Mouse (Mus musculus) lung, embryonic 14.5 days (tissue): ENCODE data around the gene Ssna1. TPM values are rescaled to one million over a fixed set of nuclear protein-coding genes. Genes with fewer than 3 reads are reported as not detected.

Experiments used
- ATAC-seq: fragments of 200-750 bp; cut with Nextera tagmentation; 2 replicates; pipeline ENCODE4 v1.8.0; 2017; ENCODE audit warnings: mild to moderate bottlenecking, moderate TSS enrichment, moderate library complexity; ENCODE audit not compliant: insufficient read depth
- DNase-seq: peaks from one replicate; pipeline ENCODE4 v3.0.0-alpha.2; 2015
- H3K27ac ChIP-seq: fragments of 300-500 bp; sonication (generic); 2 replicates; pipeline ENCODE4 v1.5.1; 2014; ENCODE audit warnings: low read depth, mild to moderate bottlenecking, moderate library complexity
- H3K27me3 ChIP-seq: fragments of 300-500 bp; sonication (generic); 2 replicates; pipeline ENCODE4 v1.6.1; 2014; ENCODE audit warnings: low read length, control low read depth; ENCODE audit not compliant: insufficient read depth
- H3K36me3 ChIP-seq: fragments of 300-500 bp; sonication (generic); 2 replicates; pipeline ENCODE4 v1.6.1; 2014; ENCODE audit warnings: control low read depth; ENCODE audit not compliant: insufficient read depth
- H3K4me1 ChIP-seq: fragments of 300-500 bp; sonication (generic); 2 replicates; pipeline ENCODE4 v1.6.1; 2014; ENCODE audit warnings: antibody characterized with exemption, control low read depth; ENCODE audit not compliant: insufficient read depth
- H3K4me2 ChIP-seq: fragments of 300-500 bp; sonication (generic); 2 replicates; pipeline ENCODE4 v1.6.1; 2014; ENCODE audit warnings: mild to moderate bottlenecking
- H3K4me3 ChIP-seq: fragments of 300-500 bp; sonication (generic); 2 replicates; pipeline ENCODE4 v1.5.1; 2014; ENCODE audit warnings: low read depth, low read length
- H3K9ac ChIP-seq: fragments of 300-500 bp; sonication (generic); 2 replicates; pipeline ENCODE4 v1.6.1; 2014
- H3K9me3 ChIP-seq: fragments of 300-500 bp; sonication (generic); 2 replicates; pipeline ENCODE4 v1.6.1; 2016; ENCODE audit warnings: low read depth, low read length, control low read depth
- CTCF ChIP-seq: IDR thresholded peaks from 2 replicates; pipeline ENCODE4 v1.5.1; 2016; ENCODE audit warnings: antibody characterized with exemption, low read depth
- WGBS: fragments of 180-500 bp; shearing (Covaris S2); extraction: QIAGEN DNeasy Blood & Tissue Kit; methylation state at CpG from one replicate; pipeline ENCODE4 v1.1.7; 2014; 5-methylcytosine and 5-hydroxymethylcytosine counted together
- polyA plus RNA-seq: library from polyadenylated mRNA; unstranded; fragments of >200 nt; fragmentation: Nextera tagmentation; extraction: Ambion mirVana; gene quantifications from 2 replicates; pipeline ENCODE4 v1.2.1, GENCODE M21; 2014

The Ssna1 gene
- polyA plus RNA-seq, 1 experiment from 2014 or later: 229 TPM

GRCm38 (mm10) chr2:25238106-25238505, 34.1 kb downstream of the Ssna1 start:
- H3K4me1 ChIP-seq: 0 out of 2 replicates have a peak, but pooled peaks cover 4% of the 10 kb centered on the region
- no peak overlapping the region for H3K4me2 ChIP-seq
- H3K36me3 ChIP-seq: no peaks in the 10 kb centered on the region
- no peaks in the 10 kb centered on the region for H3K9me3 ChIP-seq
- ATAC-seq (no peak), DNase-seq (no peak)
- TF ChIP-seq CTCF: no peak
- no peak overlapping the region for H3K27ac ChIP-seq
- no peak overlapping the region for H3K4me3 ChIP-seq
- H3K27me3 ChIP-seq: peaks cover 20% of the 10 kb centered on the region
- H3K9ac ChIP-seq: no peak overlapping the region

GRCm38 (mm10) chr2:25237522-25237921, 34.7 kb downstream of the Ssna1 start:
- H3K27me3 ChIP-seq: peaks cover 15% of the 10 kb centered on the region
- no peak overlapping the region for H3K4me2 ChIP-seq
- no peaks in the 10 kb centered on the region for H3K9me3 ChIP-seq
- no peak overlapping the region for H3K27ac ChIP-seq
- WGBS: 46% methylated on average over 4 of the region's 4 CpGs
- DNase-seq (no peak), ATAC-seq (no peak)
- 0 out of 2 replicates have a peak, but pooled peaks cover 4% of the 10 kb centered on the region for H3K4me1 ChIP-seq
- no peaks in the 10 kb centered on the region for H3K36me3 ChIP-seq
- H3K9ac ChIP-seq: no peak overlapping the region
- H3K4me3 ChIP-seq: no peak overlapping the region
- no peak for TF ChIP-seq CTCF

- DNase-seq: no peak
- ATAC-seq: no peak
- H3K4me3 ChIP-seq: no peak within 1 kb of the TSS
- H3K9me3 ChIP-seq: no peaks in the 10 kb centered on the region
- H3K27me3 ChIP-seq: peaks cover 7% of the 10 kb centered on the region; the same call in 1 of the 2 replicates
- H3K4me1 ChIP-seq: 0 out of 2 replicates have a peak, but pooled peaks cover 4% of the 10 kb centered on the region
- no peaks in the 10 kb centered on the region for H3K36me3 ChIP-seq
- WGBS: 19% methylated on average over 8 of the region's 8 CpGs
- TF ChIP-seq CTCF: no peak
- no peak within 1 kb of the TSS for H3K27ac ChIP-seq
- H3K9ac ChIP-seq: no peak within 1 kb of the TSS
- H3K4me2 ChIP-seq: no peak within 1 kb of the TSS
Measured at GRCm38 (mm10) chr2:25236614-25237013, 35.6 kb downstream of the Ssna1 start, which contains the start of gene Rnf224. TSS of gene Rnf224 (minus strand) at chr2:25236787.

- 0 out of 2 replicates have a peak, but pooled peaks cover 2% of the 10 kb centered on the region for H3K27me3 ChIP-seq
- no peak overlapping the region for H3K9ac ChIP-seq
- H3K9me3 ChIP-seq: no peaks in the 10 kb centered on the region
- ATAC-seq (no peak), DNase-seq (no peak)
- no peak for TF ChIP-seq CTCF
- no peak overlapping the region for H3K4me3 ChIP-seq
- H3K4me1 ChIP-seq: no peaks in the 10 kb centered on the region
- no peak overlapping the region for H3K27ac ChIP-seq
- 46% methylated on average over 5 of the region's 5 CpGs for WGBS
- no peak overlapping the region for H3K4me2 ChIP-seq
- no peaks in the 10 kb centered on the region for H3K36me3 ChIP-seq
Measured at GRCm38 (mm10) chr2:25234551-25235220, 37.6 kb downstream of the Ssna1 start.

- H3K4me1 ChIP-seq: no peaks in the 10 kb centered on the region
- no peak within 1 kb of the TSS for H3K4me3 ChIP-seq
- H3K4me2 ChIP-seq: no peak within 1 kb of the TSS
- no peak within 1 kb of the TSS for H3K9ac ChIP-seq
- no peaks in the 10 kb centered on the region for H3K9me3 ChIP-seq
- H3K27ac ChIP-seq: no peak within 1 kb of the TSS
- ATAC-seq (no peak), DNase-seq (no peak)
- no peak for TF ChIP-seq CTCF
- no peaks in the 10 kb centered on the region for H3K36me3 ChIP-seq
- 67% methylated on average over 3 of the region's 3 CpGs for WGBS
- 0 out of 2 replicates have a peak, but pooled peaks cover 2% of the 10 kb centered on the region for H3K27me3 ChIP-seq
Measured at GRCm38 (mm10) chr2:25234050-25234449, 38.2 kb downstream of the Ssna1 start, which contains the start of gene Slc34a3. TSS of gene Slc34a3 (minus strand) at chr2:25234364.

- TF ChIP-seq CTCF: no peak
- H3K4me2 ChIP-seq: no peak overlapping the region
- 0 out of 2 replicates have a peak, but pooled peaks cover 2% of the 10 kb centered on the region for H3K27me3 ChIP-seq
- ATAC-seq: no peak
- no peak overlapping the region for H3K4me3 ChIP-seq
- H3K9me3 ChIP-seq: no peaks in the 10 kb centered on the region
- H3K36me3 ChIP-seq: no peaks in the 10 kb centered on the region
- no peak overlapping the region for H3K9ac ChIP-seq
- no peak for DNase-seq
- 60% methylated on average over 4 of the region's 4 CpGs for WGBS
- H3K4me1 ChIP-seq: no peaks in the 10 kb centered on the region
- H3K27ac ChIP-seq: no peak overlapping the region
Measured at GRCm38 (mm10) chr2:25233421-25233820, 38.8 kb downstream of the Ssna1 start.

GRCm38 (mm10) chr2:25231038-25231437, 41.2 kb downstream of the Ssna1 start:
- no peak overlapping the region for H3K27ac ChIP-seq
- no peak overlapping the region for H3K4me2 ChIP-seq
- no peaks in the 10 kb centered on the region for H3K4me1 ChIP-seq
- no peaks in the 10 kb centered on the region for H3K36me3 ChIP-seq
- H3K27me3 ChIP-seq: 0 out of 2 replicates have a peak, but pooled peaks cover 2% of the 10 kb centered on the region
- 56% methylated on average over 12 of the region's 12 CpGs for WGBS
- ATAC-seq: no peak
- no peak for DNase-seq
- no peak overlapping the region for H3K4me3 ChIP-seq
- H3K9ac ChIP-seq: no peak overlapping the region
- no peak for TF ChIP-seq CTCF
- H3K9me3 ChIP-seq: no peaks in the 10 kb centered on the region
